Comparison of ENCODE assay signal across 8 mouse cellular contexts in genomic region chr12:21373820-21374475, GRCm38 (mm10). TPM values are rescaled to one million over a fixed set of nuclear protein-coding genes. Genes with fewer than 3 reads are reported as not detected.
DNase-seq lines count a peak whose midpoint lies in the region; ATAC-seq and TF ChIP-seq lines count a peak whose summit lies in the region.

No protein-coding gene starts in this region.

- intact Hi-C loops in left cerebral cortex, adult 2 months (cut with DNase I): loop anchor here (2.0 to 5.0 kb wide), 3 partner anchors 43 to 87 kb away; partner anchors contain the start of genes Cpsf3, Iah1, Itgb1bp1 and Ywhaq
- intact Hi-C loops in left cerebral cortex, postnatal 14 days (cut with DNase I): loop anchor here (5.0 kb wide), 1 partner anchor 57 kb away; the partner anchor contains the start of gene Iah1

- H3K4me3 ChIP-seq in left cerebral cortex, adult 2 months: peak overlapping the region; percentile 77
- H3K4me3 ChIP-seq in embryonic facial prominence, embryonic 11.5 days (ENCODE audit: low read depth, low read length): peak overlapping the region; percentile 63
- peak overlapping the region; percentile 79 for H3K4me3 ChIP-seq in intestine, postnatal 0 days (ENCODE audit: low read depth, low read length)
- peak overlapping the region; percentile 74 for H3K4me3 ChIP-seq in neural tube, embryonic 14.5 days (ENCODE audit: low read depth, low read length)

- WGBS in embryonic facial prominence, embryonic 11.5 days: 4% methylated on average over 24 of the region's 24 CpGs
- 2% methylated on average over 24 of the region's 24 CpGs for WGBS in intestine, postnatal 0 days
- 5% methylated on average over 24 of the region's 24 CpGs for WGBS in neural tube, embryonic 14.5 days

- TF ChIP-seq CTCF in left cerebral cortex, adult 2 months (IDR thresholded peaks at IDR 0.05): no peak
- no peak for TF ChIP-seq CTCF in intestine, postnatal 0 days (IDR thresholded peaks at IDR 0.05; ENCODE audit: low read depth)

- H3K4me1 ChIP-seq in embryonic facial prominence, embryonic 11.5 days (ENCODE audit: control insufficient read depth, insufficient read depth, low read length): no peaks in the 10 kb centered on the region
- H3K4me1 ChIP-seq in intestine, postnatal 0 days (replicated peaks; ENCODE audit: control insufficient read depth, insufficient read depth, low read length): no peaks in the 10 kb centered on the region
- peaks cover 7% of the 10 kb centered on the region; the same call in 1 of the 2 replicates for H3K4me1 ChIP-seq in neural tube, embryonic 14.5 days (ENCODE audit: control insufficient read depth, insufficient read depth, low read length)

- H3K27ac ChIP-seq in left cerebral cortex, adult 2 months: peak overlapping the region; percentile 92
- H3K27ac ChIP-seq in embryonic facial prominence, embryonic 11.5 days (replicated peaks; ENCODE audit: low read depth, low read length): peak overlapping the region; percentile 90
- H3K27ac ChIP-seq in intestine, postnatal 0 days (ENCODE audit: low read depth, low read length): peak overlapping the region; percentile 94
- H3K27ac ChIP-seq in neural tube, embryonic 14.5 days (ENCODE audit: low read depth, low read length): peak overlapping the region; percentile 92

- no peaks in the 10 kb centered on the region for H3K27me3 ChIP-seq in embryonic facial prominence, embryonic 11.5 days (ENCODE audit: control insufficient read depth, insufficient read depth, low read length)
- H3K27me3 ChIP-seq in intestine, postnatal 0 days (replicated peaks; ENCODE audit: control insufficient read depth, insufficient read depth, low read length): no peaks in the 10 kb centered on the region
- H3K27me3 ChIP-seq in neural tube, embryonic 14.5 days (ENCODE audit: control insufficient read depth, insufficient read depth, low read length): no peaks in the 10 kb centered on the region

- H3K4me2 ChIP-seq in embryonic facial prominence, embryonic 11.5 days (ENCODE audit: low read depth, low read length): peak overlapping the region; percentile 70
- H3K4me2 ChIP-seq in intestine, postnatal 0 days (replicated peaks; ENCODE audit: low read depth): peak overlapping the region; percentile 88
- peak overlapping the region; percentile 75 for H3K4me2 ChIP-seq in neural tube, embryonic 14.5 days (ENCODE audit: low read depth, low read length)

- no peaks in the 10 kb centered on the region for H3K9me3 ChIP-seq in embryonic facial prominence, embryonic 11.5 days (replicated peaks; ENCODE audit: control insufficient read depth, low read length)
- H3K9me3 ChIP-seq in intestine, postnatal 0 days (ENCODE audit: control insufficient read depth): no peaks in the 10 kb centered on the region
- no peaks in the 10 kb centered on the region for H3K9me3 ChIP-seq in neural tube, embryonic 14.5 days (ENCODE audit: control insufficient read depth, low read length)

- no peaks in the 10 kb centered on the region for H3K36me3 ChIP-seq in embryonic facial prominence, embryonic 11.5 days (replicated peaks; ENCODE audit: control insufficient read depth, insufficient read depth, low read depth, low read length)
- no peaks in the 10 kb centered on the region for H3K36me3 ChIP-seq in intestine, postnatal 0 days (ENCODE audit: control insufficient read depth, insufficient read depth)
- no peaks in the 10 kb centered on the region for H3K36me3 ChIP-seq in neural tube, embryonic 14.5 days (ENCODE audit: control insufficient read depth, insufficient read depth, low read length)

- ATAC-seq in embryonic facial prominence, embryonic 11.5 days (replicated peaks; ENCODE audit: insufficient number of reproducible peaks, low FRiP score, low TSS enrichment, low read depth): no peak
- peak; percentile 51 for ATAC-seq in intestine, postnatal 0 days
- no peak; the same call in 1 of the 2 replicates for ATAC-seq in neural tube, embryonic 14.5 days (ENCODE audit: low read depth)

- no peak for DNase-seq in left cerebral cortex, adult 2 months (ENCODE audit: extremely low spot score in 1 of 2, low spot score in 2 of 2)
- DNase-seq in left cerebral cortex, postnatal 14 days (ENCODE audit: low spot score in 2 of 2): no peak
- DNase-seq in embryonic facial prominence, embryonic 11.5 days (ENCODE audit: low spot score): no peak
- DNase-seq in yolk sac, embryonic 10.5 days (ENCODE audit: low spot score): no peak
- no peak for DNase-seq in ovary, postnatal 36 days (ENCODE audit: low spot score)
- no peak for DNase-seq in lung, postnatal 25 days (ENCODE audit: low spot score)

- peak overlapping the region; percentile 83 for H3K9ac ChIP-seq in embryonic facial prominence, embryonic 11.5 days (replicated peaks; ENCODE audit: low read length)
- peak overlapping the region; percentile 86 for H3K9ac ChIP-seq in intestine, postnatal 0 days (ENCODE audit: low read depth, low read length)
- H3K9ac ChIP-seq in neural tube, embryonic 14.5 days (replicated peaks; ENCODE audit: low read depth, low read length): peak overlapping the region; percentile 76

RNA-seq across cellular contexts. Expression of gene Adam17, which starts 0.5 kb away (rescaled TPM):
- total RNA-seq in left cerebral cortex, adult 2 months (2021): 10 to 100 TPM; 18.1 to 20.6 TPM
- 10 to 100 TPM; 17.9 to 20.4 TPM for total RNA-seq in left cerebral cortex, postnatal 14 days (2021)
- polyA plus RNA-seq in embryonic facial prominence, embryonic 11.5 days (2014; fragmentation: Nextera tagmentation; extraction: Ambion mirVana): 43.6 and 46.1 TPM in 2 replicates
- 11.2 and 11.8 TPM in 2 replicates for polyA plus RNA-seq in intestine, postnatal 0 days (2015; fragmentation: Nextera tagmentation; extraction: Ambion mirVana)
- polyA plus RNA-seq in neural tube, embryonic 14.5 days (2014; fragmentation: Nextera tagmentation; extraction: Ambion mirVana): 16.8 and 21.4 TPM in 2 replicates

RNA-seq across cellular contexts. Expression of gene Ywhaq, which starts 43.5 kb away (rescaled TPM):
- total RNA-seq in left cerebral cortex, adult 2 months (2021): 100 to 1,000 TPM; 406 to 421 TPM
- 100 to 1,000 TPM; 544 to 592 TPM for total RNA-seq in left cerebral cortex, postnatal 14 days (2021)
- 1,206 and 1,248 TPM in 2 replicates for polyA plus RNA-seq in embryonic facial prominence, embryonic 11.5 days (2014; fragmentation: Nextera tagmentation; extraction: Ambion mirVana)
- 235 TPM in 2 replicates for polyA plus RNA-seq in intestine, postnatal 0 days (2015; fragmentation: Nextera tagmentation; extraction: Ambion mirVana)
- polyA plus RNA-seq in neural tube, embryonic 14.5 days (2014; fragmentation: Nextera tagmentation; extraction: Ambion mirVana): 1,141 and 1,156 TPM in 2 replicates

RNA-seq across cellular contexts. Expression of gene Iah1, which starts 57.8 kb away (rescaled TPM):
- total RNA-seq in left cerebral cortex, adult 2 months (2021): 10 to 100 TPM; 12.8 to 13.4 TPM
- 10 to 100 TPM; 18.3 to 21.2 TPM for total RNA-seq in left cerebral cortex, postnatal 14 days (2021)
- polyA plus RNA-seq in embryonic facial prominence, embryonic 11.5 days (2014; fragmentation: Nextera tagmentation; extraction: Ambion mirVana): 54.3 and 60.8 TPM in 2 replicates
- 91.3 and 111 TPM in 2 replicates for polyA plus RNA-seq in intestine, postnatal 0 days (2015; fragmentation: Nextera tagmentation; extraction: Ambion mirVana)
- 26.8 and 34.8 TPM in 2 replicates for polyA plus RNA-seq in neural tube, embryonic 14.5 days (2014; fragmentation: Nextera tagmentation; extraction: Ambion mirVana)
